18 mouse cellular contexts compared by ENCODE assay signal in the genomic region with DNA sequence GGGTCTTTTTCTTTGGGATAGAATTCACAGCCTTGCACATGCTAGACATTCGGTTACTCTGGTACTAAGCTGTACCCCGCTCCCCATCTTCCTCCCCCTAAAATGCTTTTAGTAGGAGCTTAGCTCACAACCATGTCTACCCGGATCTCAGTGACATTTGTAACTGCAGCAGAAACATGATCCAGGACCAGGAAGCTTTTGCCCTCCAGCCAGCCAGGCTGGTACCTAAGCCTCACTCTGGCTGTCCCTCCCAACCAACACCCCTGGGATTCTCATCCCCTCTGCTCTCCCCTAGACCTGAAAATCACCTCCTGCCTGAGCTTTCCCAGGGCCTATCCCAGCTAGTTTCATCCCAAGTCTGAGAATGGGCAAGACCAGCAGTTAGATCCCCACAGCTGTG.
"Had no signal": no experiment of that assay in that cellular context is flagged by ENCODE, and none has a peak within 500 bp of the region (broad histone marks: within the 10 kb centered on the region; RNA-seq: fewer than 3 reads in every experiment).

No protein-coding gene starts in this region.

- DNase-seq: kidney, adult 2 months; kidney, postnatal 10 days; kidney, postnatal 4 days; lung, adult 18-20 months; lung, postnatal 10 days; lung, postnatal 36 days; retina, postnatal 1 day; right cerebral cortex, postnatal 25 days; thymus, adult 18-20 months; thymus, postnatal 36 days had no signal

- H3K4me2 ChIP-seq: lung, embryonic 15.5 days; midbrain, embryonic 13.5 days; neural tube, embryonic 13.5 days had no signal

- H3K4me3 ChIP-seq: lung, embryonic 15.5 days; megakaryocyte, embryonic 14.5 days; midbrain, embryonic 10.5 days; midbrain, embryonic 13.5 days; myocyte; neural tube, embryonic 13.5 days had no signal

- H3K27ac ChIP-seq: liver, embryonic 14.5 days; lung, embryonic 15.5 days; midbrain, embryonic 10.5 days; midbrain, embryonic 13.5 days; neural tube, embryonic 13.5 days had no signal

- H3K9ac ChIP-seq: liver, embryonic 14.5 days; lung, embryonic 15.5 days; midbrain, embryonic 13.5 days; neural tube, embryonic 13.5 days had no signal

- H3K36me3 ChIP-seq: lung, embryonic 15.5 days; midbrain, embryonic 13.5 days; neural tube, embryonic 13.5 days had no signal

- H3K9me3 ChIP-seq: lung, embryonic 15.5 days; megakaryocyte, embryonic 14.5 days; midbrain, embryonic 10.5 days; midbrain, embryonic 13.5 days; neural tube, embryonic 13.5 days had no signal

- H3K27me3 ChIP-seq: lung, embryonic 15.5 days; megakaryocyte, embryonic 14.5 days; midbrain, embryonic 13.5 days; neural tube, embryonic 13.5 days had no signal

- ATAC-seq: midbrain, embryonic 13.5 days; midbrain, embryonic 16.5 days had no signal
